Mouse (Mus musculus) spleen, embryonic (tissue): ENCODE data around the gene Appl1.

Source experiments
- CTCF ChIA-PET: fragments of 350-600 bp; sonication (Branson Sonifier 250); formaldehyde crosslinking; loops from one replicate; lab custom pipeline; 2022; lab: Charles Lee

The Appl1 gene

DNA sequence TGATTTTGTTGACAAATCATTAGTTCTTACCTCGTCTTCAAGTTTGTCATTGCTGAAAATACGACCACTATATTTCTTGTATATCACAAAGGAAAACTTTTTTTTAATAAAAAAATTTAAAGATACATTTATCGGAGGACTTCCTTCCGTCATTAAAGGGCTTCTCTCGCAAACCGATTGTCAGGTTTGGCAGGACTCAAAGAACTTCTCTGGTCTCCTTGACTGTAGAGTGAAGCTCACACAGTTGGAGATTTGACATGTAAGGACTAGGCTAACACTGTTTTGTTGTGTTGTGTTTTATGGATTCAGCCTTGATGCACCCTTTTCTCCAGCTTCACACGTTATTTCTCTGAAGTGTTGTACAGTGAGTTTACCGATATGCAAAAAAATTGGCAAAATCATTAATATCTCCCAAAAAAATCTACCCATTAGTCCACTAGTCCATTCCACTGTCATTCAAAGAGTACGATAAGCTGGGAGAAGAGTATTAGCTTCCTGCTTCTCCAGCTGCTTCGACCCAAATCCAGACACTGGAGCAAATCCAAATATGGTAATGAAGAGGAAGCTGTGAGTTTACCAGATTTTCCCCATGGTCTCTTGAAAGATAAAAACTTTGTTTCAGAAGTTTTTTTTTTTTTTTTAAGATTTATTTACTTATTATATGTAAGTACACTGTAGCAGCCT is at the start of gene Appl1:
TSS of gene Appl1 (minus strand) at position 127 of the 684 bp plus-strand sequence.
- CTCF ChIA-PET = no interaction called here

DNA sequence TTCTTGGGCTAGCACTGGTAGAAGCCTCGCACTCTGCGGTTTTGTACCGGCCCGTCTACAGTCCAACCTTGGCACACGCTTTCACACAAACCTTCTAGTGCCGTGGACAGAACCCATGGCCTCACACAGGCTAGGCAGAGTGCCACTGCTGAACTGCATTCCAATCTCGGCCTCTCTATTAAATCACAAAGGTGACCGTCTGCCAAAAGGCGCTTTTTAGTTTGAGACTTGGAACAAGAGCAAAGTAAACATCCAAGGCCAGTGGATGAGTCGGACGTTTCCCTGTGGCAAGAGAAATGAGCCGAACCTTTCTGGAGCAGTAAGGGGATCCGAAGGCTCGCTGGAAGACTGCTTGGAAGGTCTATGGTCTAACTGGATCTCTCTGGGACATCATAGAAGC is 48.8 kb upstream of the Appl1 start:
- CTCF ChIA-PET = no interaction called here

DNA sequence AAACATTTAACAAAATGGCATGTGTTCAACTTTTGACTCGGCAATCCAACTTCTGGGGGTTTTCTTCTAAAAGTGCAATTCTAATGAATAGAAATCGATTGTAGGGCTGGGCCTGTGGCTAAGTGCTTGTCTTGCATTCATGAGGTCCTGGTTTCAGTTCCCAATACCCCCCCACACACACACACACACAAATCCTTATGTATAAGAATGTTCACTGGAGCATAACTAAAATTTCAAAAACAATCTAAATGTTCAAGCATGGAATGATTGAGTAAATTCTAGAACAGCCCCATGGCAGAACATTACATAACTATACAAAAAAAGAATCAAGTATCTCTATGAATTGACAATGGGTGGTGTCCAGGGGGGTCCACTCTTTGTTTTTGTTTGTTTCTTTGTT is 46.9 kb upstream of the Appl1 start:
- CTCF ChIA-PET = no interaction called here

DNA sequence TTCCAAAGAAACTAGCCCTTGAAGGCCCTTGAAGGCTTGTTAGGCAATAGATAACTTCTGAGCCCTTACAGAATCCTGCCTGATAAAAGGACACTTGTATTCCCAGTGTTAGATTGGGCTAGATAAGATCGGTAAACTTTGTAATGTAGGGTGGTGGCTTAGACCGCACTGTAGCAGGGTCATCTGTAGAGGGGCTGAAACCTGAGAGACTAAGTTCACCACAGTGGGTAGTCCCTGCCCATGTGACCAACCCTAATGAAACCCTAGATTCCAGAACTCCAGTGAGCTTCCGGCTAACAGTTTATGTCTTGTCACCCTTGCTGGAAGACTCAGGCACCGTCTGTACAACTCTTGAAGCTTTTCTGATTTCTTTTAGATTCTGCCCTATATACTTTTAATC is 42.6 kb upstream of the Appl1 start:
- CTCF ChIA-PET = no interaction called here

DNA sequence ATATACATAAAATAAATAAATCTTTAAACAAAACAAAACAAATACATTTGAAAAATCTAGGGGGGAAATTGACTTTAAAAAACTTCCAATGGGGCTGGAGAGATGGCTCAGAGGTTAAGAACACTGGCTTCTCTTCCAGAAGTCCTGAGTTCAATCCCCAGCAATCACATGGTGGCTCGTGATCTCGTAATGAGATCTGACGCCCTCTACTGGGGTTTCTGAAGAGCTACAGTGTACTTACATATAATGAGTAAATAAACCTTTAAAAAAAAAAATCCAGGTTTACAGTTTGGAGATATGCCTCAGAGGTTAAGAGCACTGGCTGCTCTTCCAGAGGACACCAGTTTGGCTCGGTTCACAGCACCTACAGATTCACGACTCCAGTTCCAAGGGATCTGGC is 40.5 kb upstream of the Appl1 start:
- CTCF ChIA-PET = no interaction called here

DNA sequence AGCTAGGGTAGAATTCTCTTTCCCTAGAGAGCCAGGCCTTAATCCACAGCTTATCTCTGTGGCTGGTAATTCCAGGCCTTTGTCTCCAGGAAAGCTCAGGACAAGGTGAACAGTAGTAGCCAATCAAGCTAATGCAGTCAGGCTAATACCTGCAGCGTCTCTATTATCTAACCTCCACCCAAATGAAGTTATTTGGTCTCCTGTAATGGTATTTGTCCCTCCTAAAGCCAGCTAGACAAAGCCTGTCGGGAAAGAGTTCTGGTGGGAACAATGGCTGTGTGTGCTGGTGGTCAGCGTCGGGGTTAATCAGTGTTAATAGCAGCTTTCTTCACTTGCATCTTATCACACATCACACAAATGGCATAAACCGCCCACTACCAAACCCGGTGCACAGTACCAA is 34.9 kb upstream of the Appl1 start:
- CTCF ChIA-PET = no interaction called here

DNA sequence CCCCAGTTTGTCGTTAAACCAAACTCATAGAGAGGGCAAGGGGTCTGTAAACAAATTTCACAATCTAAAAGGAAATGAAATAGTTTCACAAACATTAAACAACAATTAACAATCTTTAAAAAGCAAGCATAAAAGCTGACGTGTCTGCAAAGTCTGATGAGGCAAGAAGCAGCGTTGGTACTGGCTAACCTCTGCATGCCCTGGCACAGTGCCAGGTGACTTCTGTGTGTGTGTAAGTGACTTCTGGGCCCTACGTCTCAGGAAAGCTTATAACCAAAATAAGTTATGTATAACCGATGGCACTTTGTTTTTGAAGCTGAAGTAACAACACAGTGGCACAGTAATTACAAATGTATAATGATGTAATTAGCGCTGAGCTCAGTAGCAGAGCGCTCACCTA is 33.9 kb upstream of the Appl1 start:
- CTCF ChIA-PET = no interaction called here

DNA sequence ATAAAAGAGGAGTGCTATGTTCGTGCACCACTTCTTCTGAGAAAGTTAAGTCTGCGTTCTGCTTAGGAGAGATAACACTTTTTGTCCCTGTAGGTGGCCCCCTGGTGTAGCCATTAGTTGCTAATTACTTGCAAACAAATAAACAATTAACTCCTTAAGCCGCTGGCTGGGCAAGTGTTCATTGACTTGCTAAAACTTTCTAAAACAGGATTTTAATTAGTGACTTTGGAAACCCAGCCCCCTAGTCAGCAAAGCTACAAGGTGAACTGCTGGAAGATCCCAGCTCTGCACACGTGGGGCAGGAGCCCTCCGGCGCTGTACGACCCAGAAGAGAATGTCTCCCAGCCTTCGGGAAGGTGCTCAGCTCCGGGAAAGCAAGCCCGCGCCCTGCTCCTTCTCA is 29.4 kb upstream of the Appl1 start:
- CTCF ChIA-PET = no interaction called here

DNA sequence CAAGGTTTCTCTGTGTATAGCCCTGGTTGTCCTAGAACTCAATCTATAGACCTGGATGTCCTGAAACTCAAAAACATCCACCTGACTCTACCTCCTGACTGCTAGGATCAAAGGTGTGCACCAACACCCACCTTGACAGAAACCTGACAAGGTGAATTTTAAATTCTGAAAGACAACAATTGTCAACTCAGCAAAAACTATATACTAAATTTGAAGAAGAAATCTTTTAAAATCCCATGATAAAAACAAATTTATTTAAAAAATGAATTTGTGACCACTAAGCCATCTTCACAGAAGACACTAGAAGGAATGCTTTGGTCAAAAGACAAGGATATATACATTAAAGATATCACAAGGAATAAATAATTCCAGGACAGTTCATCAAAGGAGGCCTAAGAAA is 25.2 kb upstream of the Appl1 start:
- CTCF ChIA-PET = no interaction called here

DNA sequence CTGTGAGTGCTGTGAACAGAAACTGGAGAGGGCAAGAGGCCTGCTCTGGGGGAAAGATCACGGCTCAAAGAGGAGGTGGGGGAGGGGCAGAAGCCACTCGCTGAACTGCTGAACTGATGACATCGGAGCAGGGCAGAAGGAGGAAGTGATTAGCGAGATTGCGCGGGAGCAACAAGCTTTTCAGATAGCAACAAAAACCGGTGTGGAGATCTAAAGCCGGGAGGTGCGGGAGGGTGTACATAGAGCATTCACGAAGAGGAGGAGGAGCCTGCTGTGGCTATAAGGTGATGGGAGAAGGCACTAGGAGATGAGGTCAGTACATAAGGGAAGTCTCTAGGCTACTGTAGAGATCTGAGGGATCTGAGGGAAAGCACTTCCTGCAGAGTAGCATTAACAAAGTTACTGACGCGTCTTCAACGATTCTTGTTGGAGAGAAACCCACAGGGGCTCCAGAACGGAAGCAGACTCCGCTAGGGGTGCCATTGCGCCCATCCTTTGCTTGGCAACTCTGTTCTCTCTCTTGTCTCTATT is 23.2 kb upstream of the Appl1 start, which contains the start of gene Hesx1:
TSS of gene Hesx1 (plus strand) at position 206 of the 531 bp plus-strand sequence.
- CTCF ChIA-PET = interaction anchor here (0.7 kb wide), 1 partner anchor 1245 kb away, joined by 3 read pairs; no protein-coding TSS in a partner anchor

DNA sequence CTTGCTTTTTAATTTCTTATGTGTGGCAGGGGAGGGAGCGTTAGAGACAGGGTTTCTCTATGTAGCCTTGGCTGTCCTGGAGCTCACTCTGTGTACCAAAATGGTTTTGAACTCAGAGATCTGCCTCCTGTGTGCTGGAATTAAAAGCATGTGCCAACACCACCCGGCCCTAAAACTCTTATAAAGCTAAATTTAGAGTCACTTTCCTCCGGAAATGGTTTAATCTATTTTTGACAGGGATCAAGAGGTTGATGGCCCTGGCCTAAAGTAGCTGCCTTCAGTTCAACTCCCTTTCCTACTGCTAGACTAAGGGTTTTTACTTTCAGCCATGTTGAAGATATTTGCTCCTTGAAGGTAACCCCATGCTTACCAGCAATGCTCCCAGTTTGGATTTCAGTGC is 22.4 kb upstream of the Appl1 start:
- CTCF ChIA-PET = no interaction called here

DNA sequence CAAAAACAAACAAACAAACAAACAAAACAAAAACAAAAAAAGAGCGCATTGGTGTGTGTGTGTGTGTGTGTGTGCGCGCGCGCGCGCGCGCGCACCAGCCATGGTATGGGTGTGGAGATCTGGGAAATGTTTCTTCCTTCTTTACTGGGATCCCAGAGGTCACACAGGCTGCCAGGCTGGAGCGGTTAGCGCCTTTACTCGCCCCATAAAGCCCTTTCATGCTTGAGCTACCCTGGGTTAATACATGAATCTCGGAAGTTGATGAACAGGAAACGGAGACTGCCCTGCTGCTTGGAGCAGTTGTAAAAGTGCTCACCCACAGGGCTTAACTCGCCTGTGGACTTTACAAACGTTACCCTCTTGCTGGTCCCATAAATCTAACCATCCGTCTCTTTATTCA is 20.6 kb upstream of the Appl1 start:
- CTCF ChIA-PET = no interaction called here

DNA sequence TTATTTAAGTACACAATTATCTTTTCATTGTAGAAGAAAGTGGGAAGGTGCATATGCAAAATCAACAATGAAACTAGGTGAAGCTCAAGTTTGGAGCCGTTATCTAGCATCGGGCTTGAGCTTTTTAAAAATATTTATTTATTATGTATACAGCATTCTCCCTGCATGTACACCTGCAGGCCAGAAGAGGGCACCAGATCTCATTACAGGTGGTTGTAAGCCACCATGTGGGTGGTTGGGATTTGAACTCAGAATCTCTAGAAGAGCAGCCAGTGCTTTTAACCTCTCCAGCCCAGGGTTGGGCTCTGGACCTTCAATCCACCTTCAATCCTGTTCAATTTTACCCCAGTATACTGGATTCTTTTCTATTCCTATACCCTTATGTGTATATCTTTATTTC is 17.7 kb upstream of the Appl1 start:
- CTCF ChIA-PET = interaction anchor here (0.7 kb wide), 2 partner anchors 19 to 33 kb away, joined by 3 to 5 read pairs; no protein-coding TSS in a partner anchor

DNA sequence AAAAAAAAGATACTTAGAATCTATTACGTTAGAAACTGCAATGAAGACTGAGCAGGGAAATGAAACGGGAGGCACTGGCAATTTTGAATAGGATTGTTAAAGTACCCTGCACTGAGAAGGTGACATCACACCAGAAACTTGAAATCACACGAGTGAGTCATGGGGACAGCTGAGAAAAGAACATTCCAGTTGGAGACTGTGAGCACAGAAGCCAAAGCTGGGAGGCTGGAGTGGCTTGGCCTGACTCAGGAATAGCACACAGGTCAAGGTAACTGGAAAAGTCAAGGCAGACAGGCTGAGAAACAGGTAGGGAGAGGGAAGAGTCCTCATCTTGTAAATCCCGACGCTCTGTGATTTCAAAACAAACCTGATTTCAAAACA is 11.1 kb upstream of the Appl1 start:
- CTCF ChIA-PET = no interaction called here

DNA sequence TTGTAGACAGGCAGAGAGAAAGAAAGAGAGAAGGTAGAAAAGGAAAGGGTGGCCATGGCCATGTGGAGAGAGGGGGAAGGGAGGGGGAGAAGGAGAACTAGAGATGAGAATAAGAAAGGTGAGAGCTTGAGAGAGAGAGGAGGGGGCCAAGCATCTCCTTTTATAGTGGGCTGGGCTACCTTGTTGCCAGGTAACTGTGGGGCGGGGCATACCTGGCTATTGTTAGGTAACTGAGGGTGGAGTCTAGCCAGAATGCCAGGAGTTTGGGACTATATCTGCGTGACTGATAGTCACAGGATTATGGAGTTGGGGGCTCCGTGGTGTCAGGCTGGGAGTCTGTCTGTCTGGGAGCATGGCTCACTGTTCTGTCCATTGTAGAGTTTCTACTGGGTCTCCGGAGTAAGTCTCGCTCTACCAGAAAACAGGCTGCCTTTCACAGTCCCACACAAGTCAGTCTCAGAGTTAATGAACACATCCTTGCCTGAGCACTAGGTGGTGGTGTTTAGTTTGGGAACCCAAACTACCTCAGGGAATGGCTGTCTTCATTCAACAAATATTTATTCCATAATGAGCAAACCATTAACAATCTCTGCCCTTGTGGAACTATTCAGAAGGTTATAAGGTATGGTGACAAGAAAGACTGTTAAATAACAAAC is 10.6 kb upstream of the Appl1 start:
- CTCF ChIA-PET = no interaction called here

DNA sequence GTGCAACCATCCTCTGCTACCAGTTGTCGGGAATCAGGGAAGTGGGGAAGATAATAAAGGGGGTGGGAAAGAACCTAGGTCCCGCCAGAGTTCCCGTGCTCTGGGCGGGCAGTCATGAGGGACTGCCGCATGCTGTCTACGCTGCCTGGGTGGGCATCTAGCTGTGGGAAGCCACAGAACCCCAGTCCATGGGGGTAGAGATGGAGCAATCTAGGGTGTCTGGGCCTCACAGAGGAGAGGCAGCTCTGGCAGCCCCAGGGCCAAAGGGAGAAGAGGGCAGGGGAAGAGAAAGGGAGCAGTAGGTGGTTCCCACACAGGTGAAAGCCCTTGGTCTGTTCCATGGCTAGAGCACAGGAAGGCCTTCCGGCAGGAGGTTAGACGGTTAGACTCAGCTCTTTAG is 10.0 kb upstream of the Appl1 start:
- CTCF ChIA-PET = no interaction called here

DNA sequence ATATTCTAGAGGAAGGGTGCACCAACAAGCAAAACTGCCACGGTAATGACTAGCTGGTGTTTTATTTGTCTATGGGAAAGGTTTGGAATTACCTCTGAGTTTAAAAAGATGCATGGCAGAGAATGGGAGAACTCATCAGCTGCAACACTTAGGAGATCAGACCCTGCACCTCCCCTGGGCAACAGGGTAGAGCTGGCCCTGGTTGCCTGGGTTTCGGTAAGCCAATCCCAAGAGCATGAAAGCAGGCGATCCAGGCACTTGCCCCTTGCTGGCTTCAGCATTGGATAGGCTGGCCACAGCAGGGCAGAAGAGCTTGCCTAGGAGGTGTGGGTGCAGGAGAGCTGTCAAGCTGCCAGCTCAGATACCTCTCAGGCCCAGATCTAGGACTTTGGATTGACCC is 8.8 kb upstream of the Appl1 start:
- CTCF ChIA-PET = no interaction called here

DNA sequence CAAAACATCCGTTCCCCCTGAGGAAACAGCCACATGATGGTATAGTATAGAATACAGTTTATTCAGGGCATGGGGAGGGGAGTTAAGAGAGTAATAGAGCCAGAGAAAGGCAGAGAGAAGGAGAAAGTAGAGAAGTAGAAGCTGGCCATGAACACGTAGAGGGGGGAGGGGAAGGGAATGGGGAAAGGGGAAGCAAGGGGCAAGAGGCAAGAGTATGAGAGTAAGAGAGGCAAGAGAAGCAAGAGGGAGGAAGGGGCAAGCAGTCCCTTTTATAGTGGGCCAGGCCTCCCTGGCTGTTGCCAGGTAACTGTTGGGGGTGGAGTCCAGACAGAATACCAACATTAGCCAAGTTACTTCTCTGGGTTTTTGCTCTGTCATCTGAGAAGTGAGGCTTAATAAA is 6.5 kb upstream of the Appl1 start:
- CTCF ChIA-PET = no interaction called here

DNA sequence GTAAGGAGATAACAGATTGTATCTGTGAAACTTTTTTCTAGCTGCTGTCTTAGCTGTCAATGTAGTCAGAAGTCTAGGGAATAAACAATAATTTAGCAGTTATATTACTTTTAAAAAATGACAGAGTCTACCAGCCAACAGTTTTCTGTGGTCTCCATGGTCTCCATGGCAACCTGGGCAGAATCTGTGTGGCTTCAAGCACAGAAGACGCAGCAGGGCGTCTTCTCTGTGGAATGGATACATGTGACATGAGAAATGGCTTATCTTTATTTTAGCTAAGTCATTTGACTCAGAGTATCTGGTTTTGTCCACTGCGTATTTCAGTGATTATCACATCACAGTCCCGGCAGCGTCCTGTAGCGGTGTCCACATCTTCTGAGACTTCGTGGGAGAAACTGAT is 5.2 kb upstream of the Appl1 start:
- CTCF ChIA-PET = no interaction called here

DNA sequence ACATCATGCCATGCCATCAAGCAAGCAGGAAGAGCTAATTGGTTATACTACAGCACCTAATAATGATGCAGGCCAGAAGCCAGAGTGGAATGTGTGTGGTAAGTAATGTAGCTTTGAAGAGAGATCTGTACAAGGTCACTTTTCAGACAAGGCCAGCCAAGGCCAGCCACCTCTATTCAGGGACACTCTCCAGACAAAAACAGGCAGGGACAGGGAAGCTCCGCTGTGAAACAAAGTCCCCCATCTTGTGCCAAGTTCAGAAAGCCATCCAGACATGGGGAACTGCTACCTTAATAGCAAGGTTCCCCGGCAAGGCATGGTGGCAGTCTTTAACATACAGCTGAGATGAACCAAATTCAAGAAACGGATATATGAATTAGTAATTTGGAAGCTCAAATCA is 4.5 kb upstream of the Appl1 start:
- CTCF ChIA-PET = no interaction called here

DNA sequence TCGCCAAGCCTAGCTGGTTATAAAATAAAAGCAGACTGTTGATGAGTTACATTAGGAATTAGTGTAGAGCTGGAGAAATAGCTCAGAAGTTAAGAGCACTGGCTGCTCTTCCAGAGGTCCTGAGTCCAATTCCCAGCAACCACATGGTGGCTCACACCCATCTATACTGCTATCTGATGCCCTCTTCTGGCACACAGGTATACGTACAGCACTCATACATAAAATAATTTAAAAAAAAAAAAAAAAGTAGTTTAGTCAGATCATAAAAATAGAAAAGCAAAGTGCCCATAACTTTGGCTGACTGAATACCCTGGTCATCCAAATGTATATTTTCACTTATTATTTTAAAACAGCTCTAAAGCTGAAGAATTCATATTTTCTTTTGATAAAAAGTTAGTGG is 2.1 kb upstream of the Appl1 start:
- CTCF ChIA-PET = interaction anchor here (0.7 kb wide), 2 partner anchors 17 to 55 kb away, joined by 5 to 9 read pairs; no protein-coding TSS in a partner anchor

DNA sequence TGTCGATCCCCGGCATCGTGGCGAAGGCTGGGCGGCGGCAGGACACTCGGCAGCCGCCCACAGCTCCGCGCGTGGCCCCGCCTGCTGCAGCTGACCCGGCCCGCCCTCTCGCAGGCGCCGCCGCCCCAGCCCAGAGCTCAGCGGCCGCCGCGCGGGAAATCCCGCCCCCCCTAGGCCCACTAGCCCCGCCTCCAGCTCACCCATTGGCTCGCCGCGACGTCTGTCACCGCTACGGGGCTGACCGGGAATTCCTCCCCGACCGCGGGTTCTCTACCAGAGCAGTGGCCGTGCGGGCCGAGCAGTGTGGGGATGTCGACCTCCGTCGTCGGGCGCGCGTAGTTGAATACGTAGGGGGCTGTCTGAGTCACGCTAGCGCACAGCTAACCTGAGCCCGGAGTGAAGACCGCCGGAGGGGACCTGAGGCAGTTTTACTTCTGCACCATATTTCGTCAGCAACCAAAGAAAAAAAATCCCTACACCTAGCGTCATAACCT is 546 bp downstream of the Appl1 start:
- CTCF ChIA-PET = no interaction called here

DNA sequence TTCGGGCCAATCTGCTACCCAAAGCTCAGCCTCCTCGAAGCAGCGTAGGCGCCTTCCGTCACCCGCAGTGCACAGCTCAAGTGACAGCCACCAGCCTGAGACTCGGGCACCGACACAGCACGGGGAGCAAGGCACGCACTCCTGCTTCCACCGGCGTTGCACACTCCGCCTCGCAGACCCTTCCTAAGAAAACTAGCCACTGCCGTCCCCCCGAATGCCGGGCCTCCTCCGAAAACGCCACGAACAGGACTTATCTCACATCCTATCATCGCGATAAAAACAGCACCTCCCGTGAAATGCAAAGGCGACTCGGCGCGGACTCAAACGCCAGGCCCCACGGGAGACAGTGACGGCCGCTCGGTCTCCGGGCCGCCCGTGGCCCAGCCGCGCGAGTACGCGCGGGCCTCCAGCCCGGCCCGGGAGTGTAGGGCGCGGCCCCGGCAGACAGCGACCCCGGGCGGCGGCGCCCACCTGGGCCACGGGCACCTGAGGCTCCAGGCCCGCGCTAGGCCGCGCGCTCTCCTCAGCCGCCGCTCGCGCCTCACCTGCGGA is 1.1 kb downstream of the Appl1 start:
- CTCF ChIA-PET = interaction anchor here (0.6 kb wide), 1 partner anchor 67 kb away, joined by 4 read pairs; no protein-coding TSS in a partner anchor
